Comparison of ENCODE assay signal across 9 mouse cellular contexts in genomic region chr11:21992761-21993596, GRCm38 (mm10). TPM values are rescaled to one million over a fixed set of nuclear protein-coding genes. Genes with fewer than 3 reads are reported as not detected.
DNase-seq lines count a peak whose midpoint lies in the region; ATAC-seq lines count a peak whose summit lies in the region.
"Had no signal": no experiment of that assay in that cellular context is flagged by ENCODE, and none has a peak within 500 bp of the region (broad histone marks: within the 10 kb centered on the region; RNA-seq: fewer than 3 reads in every experiment).

No protein-coding gene starts in this region.

- peak overlapping the region; percentile 27; the same call in 1 of the 2 replicates for H3K4me2 ChIP-seq in hindbrain, embryonic 14.5 days (replicated peaks)
- H3K4me2 ChIP-seq in midbrain, embryonic 11.5 days = peak overlapping the region; percentile 81

- H3K9me3 ChIP-seq in hindbrain, embryonic 14.5 days (ENCODE audit: control insufficient read depth, low read length) = no peaks in the 10 kb centered on the region
- no peaks in the 10 kb centered on the region for H3K9me3 ChIP-seq in midbrain, embryonic 11.5 days (ENCODE audit: control insufficient read depth, low read length)

- peaks cover 86% of the 10 kb centered on the region for H3K27me3 ChIP-seq in hindbrain, embryonic 14.5 days (ENCODE audit: control insufficient read depth, insufficient read depth, low read length)
- peaks cover 8% of the 10 kb centered on the region for H3K27me3 ChIP-seq in midbrain, embryonic 11.5 days (ENCODE audit: control insufficient read depth, insufficient read depth, low read length)

- 2% methylated on average over 96 of the region's 96 CpGs for WGBS in hindbrain, embryonic 14.5 days
- WGBS in midbrain, embryonic 11.5 days = 2% methylated on average over 86 of the region's 96 CpGs

- H3K9ac ChIP-seq in hindbrain, embryonic 14.5 days = no peak overlapping the region
- H3K9ac ChIP-seq in midbrain, embryonic 11.5 days (ENCODE audit: low read length) = peak overlapping the region; percentile 97

- H3K4me3 ChIP-seq in hindbrain, embryonic 14.5 days (replicated peaks; ENCODE audit: low read length) = 0 out of 2 replicates have a peak overlapping the region, but pooled peaks have one; percentile 4
- H3K4me3 ChIP-seq in midbrain, embryonic 11.5 days (ENCODE audit: low read depth, low read length) = peak overlapping the region; percentile 89
- H3K4me3 ChIP-seq: megakaryocyte, embryonic 14.5 days had no signal

- no peak overlapping the region for H3K27ac ChIP-seq in hindbrain, embryonic 14.5 days
- H3K27ac ChIP-seq in midbrain, embryonic 11.5 days (ENCODE audit: low read depth, low read length) = peak overlapping the region; percentile 74

- ATAC-seq in hindbrain, embryonic 14.5 days (ENCODE audit: low FRiP score) = peak; percentile 51
- peak; percentile 57 for ATAC-seq in midbrain, embryonic 11.5 days (ENCODE audit: low FRiP score)

- no peaks in the 10 kb centered on the region; the same call in 1 of the 2 replicates for H3K4me1 ChIP-seq in hindbrain, embryonic 14.5 days (replicated peaks; ENCODE audit: control insufficient read depth, insufficient read depth, low read length)
- peaks cover 37% of the 10 kb centered on the region for H3K4me1 ChIP-seq in midbrain, embryonic 11.5 days (ENCODE audit: control insufficient read depth, insufficient read depth, low read length)

- H3K36me3 ChIP-seq in hindbrain, embryonic 14.5 days (replicated peaks; ENCODE audit: control insufficient read depth, insufficient read depth) = no peaks in the 10 kb centered on the region
- H3K36me3 ChIP-seq in midbrain, embryonic 11.5 days (ENCODE audit: control insufficient read depth, insufficient read depth, low read length) = peaks cover 6% of the 10 kb centered on the region; the same call in 1 of the 2 replicates

- DNase-seq in cerebellum, postnatal 14 days = peak; percentile 24 to 26
- no peak for DNase-seq in cerebellum, adult 11 months
- DNase-seq in urinary bladder, postnatal 25 days (ENCODE audit: low spot score) = peak; percentile 19
- DNase-seq in urinary bladder, postnatal 10 days (ENCODE audit: low spot score) = no peak
- no peak for DNase-seq in hindbrain, embryonic 14.5 days (ENCODE audit: low spot score)
- peak; percentile 96 for DNase-seq in midbrain, embryonic 11.5 days (ENCODE audit: low spot score, missing footprints)
- no peak for DNase-seq in natural killer cell, adult 2 months (ENCODE audit: low spot score in 2 of 2)
- DNase-seq in left cerebral cortex, postnatal 25 days (ENCODE audit: low spot score in 2 of 2) = no peak

- intact Hi-C loops in left cerebral cortex, postnatal 25 days (cut with DNase I) = no loop called here

RNA-seq across cellular contexts. Expression of gene Otx1, which starts 9.7 kb away (rescaled TPM):
- polyA plus RNA-seq in hindbrain, embryonic 14.5 days (2014; fragmentation: Nextera tagmentation; extraction: Ambion mirVana) = 0.37 and 1.6 TPM in 2 replicates
- 40.6 and 43.7 TPM in 2 replicates for polyA plus RNA-seq in midbrain, embryonic 11.5 days (2014; fragmentation: Nextera tagmentation; extraction: Ambion mirVana)
- total RNA-seq in left cerebral cortex, postnatal 25 days (2021) = 1 to 10 TPM; 6.0 to 6.3 TPM

Comparison
In these comparisons a context has a peak if more than half of its experiments do, and no peak if none do; other contexts are left out.
1. DNase-seq: peak in cerebellum, postnatal 14 days (2 of 2), urinary bladder, postnatal 25 days (single experiment) and midbrain, embryonic 11.5 days (single experiment); none in cerebellum, adult 11 months (single experiment), urinary bladder, postnatal 10 days (single experiment), hindbrain, embryonic 14.5 days (single experiment), natural killer cell, adult 2 months (0 of 2) and left cerebral cortex, postnatal 25 days (0 of 2).
2. RNA of gene Otx1, which starts 9.7 kb away (polyA plus RNA-seq): 40.6 to 43.7 TPM in midbrain, embryonic 11.5 days; 0.37 to 1.6 TPM in hindbrain, embryonic 14.5 days; every median in the first group is over 10 times any median in the second.